Mouse (Mus musculus): ENCODE measurements around the gene Vps13a.
A peak's percentile ranks its signal among the peaks of the same experiment; 100 is the strongest.

Vps13a gene

DNA sequence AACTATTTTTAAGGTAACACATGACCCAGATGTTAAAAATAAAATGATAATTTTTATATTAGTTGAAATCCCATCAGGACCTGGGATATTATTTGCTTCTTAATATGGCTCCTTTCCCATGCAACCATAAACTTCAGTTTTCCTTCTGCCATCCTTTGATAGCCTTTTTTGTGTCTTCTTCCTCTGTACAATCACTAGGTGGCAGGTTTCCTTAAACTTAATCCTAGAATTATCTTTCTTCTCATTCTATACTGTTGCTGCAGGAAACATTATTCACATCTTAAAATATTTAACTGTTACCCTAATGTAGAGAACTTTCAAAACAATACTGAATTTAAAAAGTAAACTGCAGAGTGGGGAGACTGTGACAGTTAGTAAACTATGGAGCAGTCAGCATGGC, 24.9 kb downstream of the Vps13a start:
- DNase-seq, result no peak

GRCm38 (mm10) chr19:16755226-16755625, 25.5 kb downstream of the Vps13a start:
- no peak for DNase-seq

- no peak for DNase-seq
Observed at GRCm38 (mm10) chr19:16753151-16753550, 27.6 kb downstream of the Vps13a start.

GRCm38 (mm10) chr19:16736854-16737253, 43.9 kb downstream of the Vps13a start:
- no peak for DNase-seq

- no peak for DNase-seq
Observed at GRCm38 (mm10) chr19:16728729-16729128, 52.0 kb downstream of the Vps13a start.

GRCm38 (mm10) chr19:16715249-16715648, 65.5 kb downstream of the Vps13a start:
- no peak for DNase-seq

DNA sequence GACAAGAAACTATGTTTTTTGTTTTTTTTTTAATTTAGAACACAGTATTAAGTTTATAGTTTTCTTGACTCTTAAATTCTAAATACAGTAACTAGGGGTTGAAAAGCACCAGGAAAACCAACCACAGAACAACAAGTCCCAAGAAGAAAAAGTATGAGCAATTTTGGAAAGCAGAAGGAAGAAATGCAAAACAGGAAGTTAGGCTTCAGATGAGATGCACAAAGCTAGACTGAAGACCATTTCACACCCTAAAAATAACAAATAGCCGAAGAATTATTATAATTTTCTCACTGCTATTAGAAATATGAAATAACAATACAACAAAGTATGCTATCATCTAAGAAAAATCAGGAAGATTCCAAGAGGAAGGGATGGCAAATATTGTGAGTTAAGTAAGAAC, 78.9 kb downstream of the Vps13a start:
- DNase-seq, result no peak

DNA sequence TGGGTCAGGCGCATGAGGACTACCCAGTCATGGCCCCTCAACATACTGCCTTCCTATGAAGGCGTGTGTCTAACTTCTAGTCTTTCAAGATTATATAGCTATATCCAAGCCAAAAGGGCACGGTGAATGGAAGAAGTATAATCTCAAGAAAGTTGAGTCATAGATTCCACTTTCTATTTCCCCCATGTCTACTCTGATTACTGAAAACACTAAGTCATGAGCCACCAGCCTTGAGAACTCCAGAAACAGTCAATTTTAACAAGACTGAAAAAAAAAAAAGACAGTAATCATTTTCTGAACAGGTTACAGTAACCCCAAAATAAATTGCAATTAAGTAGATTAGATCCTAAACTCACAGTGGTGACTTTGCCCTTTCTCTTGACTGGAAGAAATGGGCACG, 95.8 kb downstream of the Vps13a start:
- DNase-seq, result no peak

DNA sequence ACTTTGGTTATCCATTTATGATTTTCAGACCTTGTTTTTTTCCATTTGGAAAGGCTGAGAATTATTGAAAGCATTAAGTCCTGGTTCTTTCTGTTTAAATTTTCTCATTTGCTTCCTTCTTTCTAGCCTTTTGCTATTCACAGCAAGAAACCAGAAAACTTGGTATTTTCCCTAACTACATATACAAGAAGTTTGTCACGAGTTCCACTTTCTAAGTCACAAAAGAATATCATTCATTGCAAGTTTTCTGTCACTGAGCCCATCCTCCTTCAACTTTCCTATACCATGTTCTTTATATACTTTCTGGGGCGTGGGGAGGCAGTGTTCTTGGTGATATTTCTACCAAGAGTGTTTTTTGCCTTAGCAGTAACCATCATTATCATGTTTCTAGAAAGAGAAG, 96.5 kb downstream of the Vps13a start:
- no peak for DNase-seq

DNA sequence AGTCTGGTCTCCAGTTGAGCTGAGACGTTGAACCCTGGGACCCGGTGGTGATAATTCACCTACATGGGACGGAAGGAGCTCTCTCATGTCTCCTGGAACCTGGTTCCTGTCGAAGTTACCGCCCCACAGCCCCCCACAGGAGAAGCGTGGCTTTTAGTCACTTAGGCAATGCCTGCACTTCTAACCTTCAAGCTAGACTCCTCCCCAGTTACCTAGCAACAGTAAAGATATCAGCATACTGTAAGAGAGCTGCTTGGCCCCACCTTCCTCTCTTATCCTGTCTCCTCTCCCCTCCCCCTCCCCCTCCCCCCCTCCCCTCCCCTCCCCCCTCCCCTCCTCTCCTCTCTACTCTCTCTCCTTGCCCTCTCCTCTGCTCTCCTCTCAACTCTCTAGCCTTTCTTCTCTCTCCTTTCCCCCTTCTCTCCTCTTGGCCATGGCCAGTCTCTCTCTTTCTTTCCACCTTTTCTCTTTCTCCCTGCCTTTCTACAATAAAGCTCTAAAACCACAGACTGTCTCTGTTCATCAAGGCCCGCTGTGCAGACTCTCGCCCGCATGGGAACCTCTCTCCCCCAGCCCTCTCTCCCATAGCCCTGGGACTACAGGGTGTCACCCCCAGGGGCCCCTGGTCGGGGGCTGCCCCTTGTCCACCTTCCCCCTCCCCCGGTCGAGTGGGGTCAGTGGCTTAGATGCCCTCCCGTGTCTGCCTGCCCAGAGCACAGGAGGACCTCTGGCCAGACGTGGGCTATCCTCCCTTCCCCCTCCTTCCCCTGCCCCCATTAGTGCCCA, 154.9 kb downstream of the Vps13a start:
- no peak for DNase-seq

DNA sequence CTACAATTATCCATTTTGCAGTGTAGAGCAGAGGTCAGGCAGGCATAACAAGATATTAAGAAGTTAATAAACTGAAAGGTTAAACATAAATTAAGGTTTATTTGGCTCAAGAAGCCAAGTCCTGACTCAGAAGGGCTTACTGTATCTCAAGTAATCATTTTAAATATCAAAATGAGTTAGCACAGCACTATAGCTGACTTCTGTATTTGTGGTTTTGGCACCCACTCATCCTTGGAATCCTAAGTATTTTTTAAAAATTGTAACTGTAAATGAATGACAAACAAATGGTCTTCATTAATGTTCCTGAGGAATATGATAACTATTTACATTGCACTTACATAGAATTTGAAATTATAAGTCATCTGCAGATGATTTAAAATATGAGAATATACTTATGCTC, 155.7 kb downstream of the Vps13a start:
- no peak for DNase-seq

DNA sequence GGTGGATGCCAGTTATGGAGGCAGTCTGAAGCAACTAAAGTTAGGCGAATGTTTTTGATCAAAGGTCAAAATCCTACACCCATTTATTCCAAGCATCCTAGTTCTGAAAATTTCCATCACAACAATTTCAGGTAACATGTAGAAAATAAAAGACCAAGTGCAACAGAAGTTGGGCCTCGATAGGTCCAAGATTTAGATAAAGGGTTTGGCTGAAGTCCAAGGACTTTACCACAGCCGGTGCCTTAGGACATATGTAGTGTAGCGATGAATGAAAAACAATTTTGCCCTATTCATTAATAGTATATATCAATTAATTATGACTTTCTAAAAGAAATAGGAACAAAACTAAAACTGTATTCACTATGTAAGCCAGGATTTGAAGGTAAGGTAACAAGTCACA, 157.6 kb downstream of the Vps13a start:
- no peak for DNase-seq

DNA sequence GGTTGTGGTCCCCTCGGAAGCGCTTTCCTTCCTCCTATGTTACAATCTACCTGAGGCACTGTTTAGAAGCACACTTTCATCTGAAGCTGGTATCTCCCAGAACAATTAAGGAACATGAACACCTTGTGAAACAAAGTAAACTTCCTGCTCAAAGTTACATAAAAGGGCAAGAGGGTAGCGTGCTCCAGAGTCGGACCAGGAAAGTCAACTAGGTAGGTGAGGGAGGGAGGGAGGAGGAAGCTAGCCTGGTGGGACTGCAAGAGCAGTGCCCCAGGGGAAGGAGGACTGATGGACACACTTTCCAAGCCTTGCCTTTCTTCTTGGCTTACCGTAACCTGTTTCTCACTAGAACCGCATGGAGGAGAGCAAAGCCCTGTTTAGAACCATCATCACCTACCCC, 173.1 kb downstream of the Vps13a start:
- no peak for DNase-seq

DNA sequence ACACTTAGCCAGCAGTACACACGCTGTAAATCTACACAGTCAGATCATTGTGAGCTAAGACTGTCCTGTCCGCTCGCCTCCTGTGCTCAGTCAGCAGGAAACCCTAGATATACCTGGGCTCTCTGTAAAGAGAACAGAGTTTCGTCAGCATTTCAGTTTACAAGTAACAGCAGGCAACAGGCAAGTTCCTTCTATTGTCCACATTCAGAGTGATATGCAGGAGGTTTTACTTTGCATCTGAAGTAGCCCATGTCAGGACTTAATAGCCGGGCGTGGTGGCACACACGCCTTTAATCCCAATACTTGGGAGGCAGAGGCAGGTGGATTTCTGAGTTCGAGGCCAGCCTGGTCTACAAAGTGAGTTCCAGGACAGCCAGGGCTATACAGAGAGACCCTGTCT, 178.7 kb downstream of the Vps13a start:
- DNase-seq, result no peak

GRCm38 (mm10) chr19:16599298-16599970, 181.3 kb downstream of the Vps13a start:
- DNase-seq, result peak; percentile 75 to 78

- no peak for DNase-seq
Observed at GRCm38 (mm10) chr19:16598653-16599297, 182.0 kb downstream of the Vps13a start.

DNA sequence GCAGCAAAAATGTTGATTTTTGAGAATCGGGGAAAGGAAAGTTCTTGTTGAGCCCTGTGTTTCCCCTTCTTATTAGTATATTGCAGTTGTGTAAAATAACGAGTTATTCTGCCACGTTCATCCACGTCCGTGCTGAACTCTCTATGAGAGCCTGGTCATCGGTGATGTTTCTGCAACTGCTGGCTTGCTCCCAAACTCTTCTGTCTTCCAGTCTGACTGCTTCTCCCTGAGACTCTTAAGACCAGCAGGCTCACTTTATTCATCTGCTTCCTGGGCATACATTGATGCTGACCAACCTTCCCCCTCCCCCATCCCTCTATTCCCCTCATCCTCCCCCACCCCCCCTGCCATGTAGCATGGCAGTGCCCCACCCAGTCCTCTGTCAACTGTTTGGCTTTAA, 183.5 kb downstream of the Vps13a start:
- DNase-seq, result no peak

DNA sequence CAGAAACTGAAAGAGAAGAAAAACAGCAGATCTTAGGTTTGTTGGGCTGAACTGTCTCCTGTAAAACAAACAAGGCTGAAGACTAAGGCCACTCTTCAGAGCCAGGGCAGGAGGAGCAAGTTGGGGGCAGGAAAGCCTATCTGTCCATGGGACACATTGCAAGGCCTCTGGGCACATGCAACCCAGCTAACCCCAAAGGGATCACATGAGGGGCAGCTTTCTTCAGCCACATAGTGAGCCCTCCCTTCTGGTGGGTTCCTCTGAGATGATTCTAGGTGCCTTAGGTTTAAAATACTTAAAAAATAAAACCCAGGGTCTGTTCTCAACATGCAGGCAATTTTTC, 186.8 kb downstream of the Vps13a start:
- no peak for DNase-seq

GRCm38 (mm10) chr19:16593256-16593974, 187.3 kb downstream of the Vps13a start:
- DNase-seq, result no peak

DNA sequence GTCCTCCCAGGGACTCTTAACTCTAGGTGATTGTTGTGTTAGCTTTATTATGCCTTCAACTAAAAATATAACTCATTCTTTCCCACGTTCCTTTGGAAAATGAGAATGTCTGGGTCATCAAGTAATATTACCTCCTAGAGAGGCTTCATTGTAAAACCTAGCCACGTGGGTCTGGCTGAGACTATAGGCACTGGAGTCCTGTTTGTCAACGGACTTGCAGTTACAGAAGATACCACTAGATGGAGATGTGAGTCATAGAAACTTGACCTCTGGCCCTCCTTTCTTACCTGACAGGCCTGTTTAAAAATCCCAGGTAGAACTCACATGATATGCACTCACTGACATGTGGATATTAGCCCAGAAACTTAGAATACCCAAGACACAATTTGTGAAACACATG, 195.4 kb downstream of the Vps13a start:
- peak; percentile 32 to 38 for DNase-seq

GRCm38 (mm10) chr19:16584546-16584945, 196.2 kb downstream of the Vps13a start:
- no peak for DNase-seq

GRCm38 (mm10) chr19:16580501-16580900, 200.2 kb downstream of the Vps13a start:
- DNase-seq, result no peak

DNA sequence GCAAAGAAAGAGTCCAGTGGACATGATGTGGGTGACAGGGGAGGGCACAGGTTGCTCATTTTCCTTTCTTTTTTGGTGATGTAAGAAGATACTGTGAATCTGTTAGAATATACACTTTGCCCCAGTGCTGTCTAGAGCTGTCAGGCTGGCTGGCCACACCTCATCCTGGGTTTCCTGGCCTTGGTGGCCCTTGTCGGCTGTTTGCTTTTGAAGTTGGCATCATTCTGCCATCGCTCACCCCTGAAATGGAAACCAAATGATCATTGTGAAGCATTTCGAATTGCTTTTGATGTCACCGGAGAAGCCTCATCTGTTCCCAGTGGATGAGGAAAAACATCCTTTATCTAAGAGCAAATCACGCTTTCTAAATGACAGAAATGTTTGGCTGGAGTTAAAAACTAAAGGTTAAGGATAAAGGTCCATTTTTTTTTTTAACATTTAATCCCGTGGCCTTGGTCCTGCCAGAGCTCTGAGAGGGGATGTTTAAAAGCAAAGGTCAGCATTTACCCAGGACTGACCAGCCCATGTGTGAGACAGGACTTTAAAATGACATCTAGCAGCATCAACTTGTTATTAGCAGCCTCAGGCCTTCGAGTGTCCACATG, 201.0 kb downstream of the Vps13a start:
- DNase-seq, result no peak

Measured in B cell, adult 2 months (primary cell).